Mouse (Mus musculus) forebrain, postnatal 0 days (tissue): Measurements from ENCODE around the gene Uxs1. TPM values are rescaled to one million over a fixed set of nuclear protein-coding genes. Genes with fewer than 3 reads are reported as not detected.

Experiments used
- ATAC-seq: fragments of 200-750 bp; cut with Nextera tagmentation; 2 replicates; pipeline ENCODE4 v1.8.0; 2017; ENCODE audit warnings: mild to moderate bottlenecking, moderate library complexity
- DNase-seq: peaks from one replicate; pipeline ENCODE4 v3.0.0-alpha.2; 2015
- H3K27ac ChIP-seq: fragments of 300-500 bp; sonication (generic); 2 replicates; pipeline ENCODE4 v1.5.1; 2014; ENCODE audit warnings: low read depth, mild to moderate bottlenecking, antibody characterized with exemption, low read length, moderate library complexity, mixed read lengths
- H3K27me3 ChIP-seq: fragments of 300-500 bp; sonication (generic); 2 replicates; pipeline ENCODE4 v1.6.1; 2014; ENCODE audit warnings: mild to moderate bottlenecking, low read length, mixed read lengths; ENCODE audit not compliant: insufficient read depth
- H3K36me3 ChIP-seq: fragments of 300-500 bp; sonication (generic); 2 replicates; pipeline ENCODE4 v1.6.1; 2014; ENCODE audit warnings: mild to moderate bottlenecking, moderate library complexity; ENCODE audit not compliant: insufficient read depth
- H3K4me1 ChIP-seq: fragments of 300-500 bp; sonication (generic); 2 replicates; pipeline ENCODE4 v1.6.1; 2014; ENCODE audit warnings: antibody characterized with exemption; ENCODE audit not compliant: insufficient read depth
- H3K4me2 ChIP-seq: fragments of 300-500 bp; sonication (generic); 2 replicates; pipeline ENCODE4 v1.6.1; 2014; ENCODE audit warnings: low read depth, mild to moderate bottlenecking, moderate library complexity
- H3K4me3 ChIP-seq: fragments of 300-500 bp; sonication (generic); 2 replicates; pipeline ENCODE4 v1.5.1; 2014; ENCODE audit warnings: low read depth, low read length, mixed read lengths
- H3K9ac ChIP-seq: fragments of 300-500 bp; sonication (generic); 2 replicates; pipeline ENCODE4 v1.6.1; 2014; ENCODE audit warnings: mild to moderate bottlenecking
- H3K9me3 ChIP-seq: fragments of 300-500 bp; sonication (generic); 2 replicates; pipeline ENCODE4 v1.6.1; 2016; ENCODE audit warnings: low read length
- CTCF ChIP-seq: sonication (generic); IDR thresholded peaks from 2 replicates; pipeline ENCODE4 v1.5.1; 2016; ENCODE audit warnings: antibody characterized with exemption, control low read depth, low read depth
- WGBS: fragments of 180-500 bp; shearing (Covaris S2); extraction: QIAGEN DNeasy Blood & Tissue Kit; methylation state at CpG from one replicate; pipeline ENCODE4 v1.1.7; 2014; 5-methylcytosine and 5-hydroxymethylcytosine counted together
- polyA plus RNA-seq: library from polyadenylated mRNA; unstranded; fragments of >200 nt; fragmentation: Nextera tagmentation; extraction: Ambion mirVana; gene quantifications from 2 replicates; pipeline ENCODE4 v1.2.1, GENCODE M21; 2015
- total RNA-seq: library from RNA; depleted of rRNA; stranded (reverse); fragments of >200 nt; gene quantifications from 2 replicates; pipeline ENCODE4 v1.2.3, GENCODE M21; 2014

The Uxs1 gene
- total and polyA plus RNA-seq, 2 experiments from 2014 or later: 18.0 to 19.7 TPM

- H3K4me1 ChIP-seq: no peaks in the 10 kb centered on the region
- H3K9ac ChIP-seq: no peak overlapping the region
- ATAC-seq (no peak), DNase-seq (no peak)
- no peak overlapping the region for H3K4me2 ChIP-seq
- H3K27me3 ChIP-seq: no peaks in the 10 kb centered on the region
- no peaks in the 10 kb centered on the region for H3K9me3 ChIP-seq
- no peak for TF ChIP-seq CTCF
- WGBS: 90% methylated on average over 1 of the region's 1 CpGs
- peaks cover 4% of the 10 kb centered on the region; the same call in 1 of the 2 replicates for H3K36me3 ChIP-seq
- no peak overlapping the region for H3K4me3 ChIP-seq
- H3K27ac ChIP-seq: no peak overlapping the region
These were observed 23.6 kb downstream of the Uxs1 start for GRCm38 (mm10) chr1:43803906-43804474.

GRCm38 (mm10) chr1:43798048-43798447 lies 29.6 kb downstream of the Uxs1 start:
- peaks cover 6% of the 10 kb centered on the region for H3K36me3 ChIP-seq
- H3K4me1 ChIP-seq: no peaks in the 10 kb centered on the region; the same call in 1 of the 2 replicates
- no peak overlapping the region for H3K27ac ChIP-seq
- no peak overlapping the region for H3K4me3 ChIP-seq
- DNase-seq (no peak), ATAC-seq (peak; percentile 27; the same call in 1 of the 2 replicates)
- no peak overlapping the region for H3K9ac ChIP-seq
- H3K27me3 ChIP-seq: no peaks in the 10 kb centered on the region
- no peaks in the 10 kb centered on the region for H3K9me3 ChIP-seq
- no peak for TF ChIP-seq CTCF
- 67% methylated on average over 3 of the region's 3 CpGs for WGBS
- H3K4me2 ChIP-seq: no peak overlapping the region

DNA sequence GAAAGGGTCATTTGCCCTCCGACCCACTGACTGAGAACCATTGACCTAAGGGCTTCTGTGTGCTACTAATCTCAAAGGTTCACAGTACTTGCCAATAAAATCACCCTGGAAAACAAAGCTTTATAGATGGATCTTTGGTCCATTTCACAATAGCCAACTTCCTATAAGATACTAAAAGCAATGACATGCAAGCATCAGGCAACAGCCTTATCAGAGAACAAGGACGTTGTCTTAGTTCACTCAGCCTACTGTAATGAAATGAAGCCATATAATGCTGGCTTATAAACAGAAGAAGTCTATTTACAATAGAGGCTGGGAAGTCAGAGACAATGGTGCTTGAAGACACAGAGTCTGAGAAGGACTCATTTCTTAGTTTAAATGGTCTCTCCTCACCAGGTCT lies 37.8 kb downstream of the Uxs1 start:
- TF ChIP-seq CTCF: no peak
- Histone ChIP-seq H3K27me3 (no peaks in the 10 kb centered on the region), H3K4me2 (no peak overlapping the region), H3K4me3 (no peak overlapping the region), H3K9me3 (no peaks in the 10 kb centered on the region), H3K9ac (no peak overlapping the region), H3K4me1 (no peaks in the 10 kb centered on the region; the same call in 1 of the 2 replicates), H3K27ac (no peak overlapping the region), H3K36me3 (peaks cover 11% of the 10 kb centered on the region; the same call in 1 of the 2 replicates)
- DNase-seq: no peak
- ATAC-seq: no peak
- WGBS: 95% methylated on average over 2 of the region's 2 CpGs

DNA sequence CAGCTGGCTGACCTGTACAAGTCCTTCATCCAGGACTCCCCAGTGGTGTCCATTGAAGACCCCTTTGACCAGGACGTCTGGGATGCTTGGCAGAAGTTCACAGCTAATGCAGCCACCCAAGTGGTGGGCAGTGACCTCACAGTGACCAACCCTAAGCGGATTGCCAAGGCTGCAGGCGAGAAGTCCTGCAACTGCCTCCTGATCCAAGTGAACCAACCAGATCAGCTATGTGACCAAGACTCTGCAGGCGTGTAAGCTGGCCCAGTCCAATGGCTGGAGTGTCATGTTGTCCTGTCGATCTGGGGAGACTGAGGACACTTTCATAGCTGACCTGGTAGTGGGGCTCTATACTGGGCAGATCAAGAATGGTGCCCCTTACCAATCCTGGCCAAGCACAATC lies 40.9 kb downstream of the Uxs1 start:
- H3K4me3 ChIP-seq: no peak overlapping the region
- no peak for DNase-seq
- no peak overlapping the region for H3K4me2 ChIP-seq
- H3K27ac ChIP-seq: no peak overlapping the region
- WGBS: 93% methylated on average over 5 of the region's 5 CpGs
- H3K4me1 ChIP-seq: no peaks in the 10 kb centered on the region
- TF ChIP-seq CTCF: no peak
- no peak overlapping the region for H3K9ac ChIP-seq
- H3K27me3 ChIP-seq: no peaks in the 10 kb centered on the region
- peaks cover 11% of the 10 kb centered on the region; the same call in 1 of the 2 replicates for H3K36me3 ChIP-seq
- no peak for ATAC-seq
- H3K9me3 ChIP-seq: no peaks in the 10 kb centered on the region

- no peak overlapping the region for H3K4me3 ChIP-seq
- H3K27ac ChIP-seq: no peak overlapping the region
- WGBS: 89% methylated on average over 5 of the region's 5 CpGs
- H3K4me2 ChIP-seq: no peak overlapping the region
- no peaks in the 10 kb centered on the region for H3K27me3 ChIP-seq
- no peaks in the 10 kb centered on the region for H3K4me1 ChIP-seq
- no peak for TF ChIP-seq CTCF
- H3K36me3 ChIP-seq: peaks cover 11% of the 10 kb centered on the region; the same call in 1 of the 2 replicates
- no peak for ATAC-seq
- no peaks in the 10 kb centered on the region for H3K9me3 ChIP-seq
- DNase-seq: no peak
- no peak overlapping the region for H3K9ac ChIP-seq
These were observed 42.3 kb downstream of the Uxs1 start for GRCm38 (mm10) chr1:43785316-43785715.

- Histone ChIP-seq H3K4me3 (no peak overlapping the region), H3K4me2 (no peak overlapping the region), H3K27me3 (no peaks in the 10 kb centered on the region), H3K9ac (no peak overlapping the region), H3K27ac (no peak overlapping the region), H3K36me3 (peaks cover 21% of the 10 kb centered on the region; the same call in 1 of the 2 replicates), H3K9me3 (no peaks in the 10 kb centered on the region), H3K4me1 (no peaks in the 10 kb centered on the region)
- WGBS: 81% methylated on average over 3 of the region's 3 CpGs
- TF ChIP-seq CTCF: no peak
- no peak for ATAC-seq
- DNase-seq: no peak
These were observed 44.4 kb downstream of the Uxs1 start for GRCm38 (mm10) chr1:43783186-43783585.

- Histone ChIP-seq H3K4me2 (no peak overlapping the region), H3K27ac (no peak overlapping the region), H3K4me1 (no peaks in the 10 kb centered on the region), H3K36me3 (peaks cover 21% of the 10 kb centered on the region; the same call in 1 of the 2 replicates), H3K9ac (no peak overlapping the region), H3K27me3 (no peaks in the 10 kb centered on the region), H3K9me3 (no peaks in the 10 kb centered on the region), H3K4me3 (no peak overlapping the region)
- ATAC-seq (peak; percentile 83), DNase-seq (no peak)
- 70% methylated on average over 3 of the region's 3 CpGs for WGBS
- no peak for TF ChIP-seq CTCF
These were observed 44.9 kb downstream of the Uxs1 start for GRCm38 (mm10) chr1:43782680-43783079.
